Mouse (Mus musculus): ENCODE measurements around the gene Snw1. TPM values are rescaled to one million over a fixed set of nuclear protein-coding genes. Genes with fewer than 3 reads are reported as not detected.
A peak's percentile ranks its signal among the peaks of the same experiment; 100 is the strongest.

Snw1 gene
- total and polyA plus RNA-seq, 2 experiments from 2014 or later, result 72.2 to 95.6 TPM

- TF ChIP-seq CTCF (IDR thresholded peaks at IDR 0.05; ENCODE audit: low read depth), result no peak
- no peaks in the 10 kb centered on the region for H3K9me3 ChIP-seq (ENCODE audit: low read length)
- ATAC-seq, result peak; percentile 80
- peaks cover 33% of the 10 kb centered on the region for H3K36me3 ChIP-seq (ENCODE audit: insufficient read depth)
- H3K27ac ChIP-seq (ENCODE audit: low read depth, low read length), result peak overlapping the region; percentile 88
- H3K4me3 ChIP-seq (ENCODE audit: low read depth, low read length), result peak overlapping the region; percentile 81
- peaks cover 15% of the 10 kb centered on the region; the same call in 1 of the 2 replicates for H3K4me1 ChIP-seq (ENCODE audit: insufficient read depth)
- H3K9ac ChIP-seq, result peak overlapping the region; percentile 90
- no peak for DNase-seq
- no peaks in the 10 kb centered on the region for H3K27me3 ChIP-seq (ENCODE audit: insufficient read depth, low read length)
- under 1% methylated on average over 33 of the region's 33 CpGs for WGBS
- peak overlapping the region; percentile 65 for H3K4me2 ChIP-seq (ENCODE audit: low read depth)
These were observed 28.9 kb downstream of the Snw1 start for GRCm38 (mm10) chr12:87443115-87443699.

GRCm38 (mm10) chr12:87442177-87443114 lies 29.6 kb downstream of the Snw1 start:
- Histone ChIP-seq H3K4me1 (ENCODE audit: insufficient read depth) (peaks cover 15% of the 10 kb centered on the region; the same call in 1 of the 2 replicates), H3K4me2 (ENCODE audit: low read depth) (peak overlapping the region; percentile 65), H3K36me3 (ENCODE audit: insufficient read depth) (peaks cover 34% of the 10 kb centered on the region), H3K9ac (peak overlapping the region; percentile 90), H3K4me3 (ENCODE audit: low read depth, low read length) (peak overlapping the region; percentile 81), H3K9me3 (ENCODE audit: low read length) (no peaks in the 10 kb centered on the region), H3K27me3 (ENCODE audit: insufficient read depth, low read length) (no peaks in the 10 kb centered on the region), H3K27ac (ENCODE audit: low read depth, low read length) (no peak overlapping the region)
- 29% methylated on average over 12 of the region's 12 CpGs for whole genome bisulfite sequencing
- ATAC-seq (no peak), DNase-seq (peak; percentile 45)
- no peak for TF ChIP-seq CTCF (IDR thresholded peaks at IDR 0.05; ENCODE audit: low read depth)

GRCm38 (mm10) chr12:87428885-87429284 lies 43.2 kb downstream of the Snw1 start:
- H3K27me3 ChIP-seq (ENCODE audit: insufficient read depth, low read length), result no peaks in the 10 kb centered on the region
- no peaks in the 10 kb centered on the region for H3K9me3 ChIP-seq (ENCODE audit: low read length)
- no peak overlapping the region for H3K4me2 ChIP-seq (ENCODE audit: low read depth)
- no peak overlapping the region for H3K27ac ChIP-seq (ENCODE audit: low read depth, low read length)
- no peaks in the 10 kb centered on the region for H3K4me1 ChIP-seq (ENCODE audit: insufficient read depth)
- H3K36me3 ChIP-seq (ENCODE audit: insufficient read depth), result peaks cover 69% of the 10 kb centered on the region
- DNase-seq, result no peak
- no peak overlapping the region for H3K9ac ChIP-seq
- no peak for TF ChIP-seq CTCF (IDR thresholded peaks at IDR 0.05; ENCODE audit: low read depth)
- 76% methylated on average over 8 of the region's 8 CpGs for WGBS
- no peak for ATAC-seq
- no peak overlapping the region for H3K4me3 ChIP-seq (ENCODE audit: low read depth, low read length)

GRCm38 (mm10) chr12:87428295-87428694 lies 43.8 kb downstream of the Snw1 start:
- no peak for ATAC-seq
- Histone ChIP-seq H3K27me3 (ENCODE audit: insufficient read depth, low read length) (no peaks in the 10 kb centered on the region), H3K36me3 (ENCODE audit: insufficient read depth) (peaks cover 63% of the 10 kb centered on the region), H3K4me2 (ENCODE audit: low read depth) (no peak overlapping the region), H3K27ac (ENCODE audit: low read depth, low read length) (no peak overlapping the region), H3K4me1 (ENCODE audit: insufficient read depth) (no peaks in the 10 kb centered on the region), H3K9ac (no peak overlapping the region), H3K9me3 (ENCODE audit: low read length) (no peaks in the 10 kb centered on the region), H3K4me3 (ENCODE audit: low read depth, low read length) (no peak overlapping the region)
- 87% methylated on average over 2 of the region's 2 CpGs for WGBS
- no peak for TF ChIP-seq CTCF (IDR thresholded peaks at IDR 0.05; ENCODE audit: low read depth)
- DNase-seq, result no peak

GRCm38 (mm10) chr12:87426354-87427031 lies 45.6 kb downstream of the Snw1 start:
- Histone ChIP-seq H3K9me3 (ENCODE audit: low read length) (no peaks in the 10 kb centered on the region), H3K27me3 (ENCODE audit: insufficient read depth, low read length) (no peaks in the 10 kb centered on the region), H3K9ac (no peak overlapping the region), H3K4me3 (ENCODE audit: low read depth, low read length) (no peak overlapping the region), H3K36me3 (ENCODE audit: insufficient read depth) (peaks cover 49% of the 10 kb centered on the region), H3K27ac (ENCODE audit: low read depth, low read length) (no peak overlapping the region), H3K4me2 (ENCODE audit: low read depth) (no peak overlapping the region), H3K4me1 (ENCODE audit: insufficient read depth) (no peaks in the 10 kb centered on the region)
- no peak for DNase-seq
- ATAC-seq, result no peak
- WGBS, result 90% methylated on average over 5 of the region's 5 CpGs
- no peak for TF ChIP-seq CTCF (IDR thresholded peaks at IDR 0.05; ENCODE audit: low read depth)

GRCm38 (mm10) chr12:87424516-87424915 lies 47.6 kb downstream of the Snw1 start:
- H3K4me3 ChIP-seq (ENCODE audit: low read depth, low read length), result no peak overlapping the region
- ATAC-seq (no peak), DNase-seq (no peak)
- H3K9me3 ChIP-seq (ENCODE audit: low read length), result no peaks in the 10 kb centered on the region
- no peak overlapping the region for H3K9ac ChIP-seq
- peaks cover 31% of the 10 kb centered on the region for H3K36me3 ChIP-seq (ENCODE audit: insufficient read depth)
- no peak overlapping the region for H3K4me2 ChIP-seq (ENCODE audit: low read depth)
- no peaks in the 10 kb centered on the region for H3K4me1 ChIP-seq (ENCODE audit: insufficient read depth)
- no peak overlapping the region for H3K27ac ChIP-seq (ENCODE audit: low read depth, low read length)
- WGBS, result 31% methylated on average over 3 of the region's 3 CpGs
- H3K27me3 ChIP-seq (ENCODE audit: insufficient read depth, low read length), result no peaks in the 10 kb centered on the region
- no peak for TF ChIP-seq CTCF (IDR thresholded peaks at IDR 0.05; ENCODE audit: low read depth)

Measured in forebrain, postnatal 0 days (tissue).